Mouse (Mus musculus): ENCODE results near the gene Pmis2.

DNA sequence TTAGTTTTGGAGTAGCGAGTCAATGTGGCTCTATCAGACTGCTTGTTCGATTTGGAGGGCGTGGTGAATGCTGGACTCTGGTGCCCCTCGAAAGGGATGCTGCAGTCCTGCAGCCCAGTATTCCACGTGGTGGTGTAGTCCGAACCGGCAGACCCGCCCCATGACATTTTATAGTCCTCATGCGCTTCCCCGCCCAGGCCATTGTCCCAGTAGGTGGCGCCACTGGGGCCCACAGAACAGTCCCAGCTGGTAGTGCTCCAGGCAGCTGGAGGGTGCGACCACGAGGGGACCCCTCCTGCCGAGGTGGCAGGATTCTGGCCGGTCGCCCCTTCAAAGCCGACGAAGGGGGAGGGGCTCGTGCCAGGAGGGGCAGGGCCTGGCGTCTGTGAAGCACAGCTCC is 36.8 kb downstream of the Pmis2 start:
- TF ChIP-seq POLR2A (IDR thresholded peaks at IDR 0.05; ENCODE audit: control insufficient read depth in 1 of 2, insufficient read depth in 1 of 2, low read depth in 1 of 2, low read length in 2 of 2, poor library complexity in 1 of 2) (no peak), NRF1 (IDR thresholded peaks at IDR 0.05; ENCODE audit: insufficient read depth, low read depth, low read length, poor library complexity, severe bottlenecking) (no peak), MAFK (IDR thresholded peaks at IDR 0.05; ENCODE audit: borderline replicate concordance, low read depth, low read length) (no peak), CHD2 (IDR thresholded peaks at IDR 0.05; ENCODE audit: low read length) (no peak), USF1 (IDR thresholded peaks at IDR 0.05; ENCODE audit: low read depth, low read length) (no peak), CTCF (IDR thresholded peaks at IDR 0.05 in 2 of 3, conservative IDR thresholded peaks at IDR 0.05 in 1 of 3; ENCODE audit: control insufficient read depth in 1 of 3, insufficient read depth in 1 of 3, low read depth in 2 of 3, low read length in 3 of 3, poor library complexity in 1 of 3, severe bottlenecking in 1 of 3) (peak; percentile 57 to 85 (median 65))

Measured in MEL (cell line).